ENCODE assay signal across 8 mouse cellular contexts in the genomic region with DNA sequence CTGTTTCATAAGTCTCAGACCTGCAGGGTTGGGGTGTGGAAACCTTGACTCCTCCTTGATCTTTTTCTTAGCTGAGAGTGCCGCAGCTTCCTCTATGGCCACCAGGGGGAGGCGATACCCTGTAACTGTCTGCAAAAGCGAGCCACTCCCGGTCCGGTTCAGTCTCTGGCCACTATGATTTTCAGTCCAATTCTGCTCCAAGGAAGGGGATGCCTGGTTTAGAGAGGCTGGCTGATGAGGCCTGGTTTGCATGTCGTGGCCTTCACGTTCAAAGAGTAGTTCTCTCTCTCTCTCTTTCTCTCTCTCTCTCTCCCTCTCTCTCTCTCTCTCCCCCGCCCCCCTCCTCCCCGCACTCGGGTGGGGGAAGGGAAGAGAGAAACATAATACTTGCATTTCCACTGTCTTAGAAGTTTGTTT.
A peak's percentile ranks its signal among the peaks of the same experiment; 100 is the strongest.
DNase-seq lines count a peak whose midpoint lies in the region; ATAC-seq lines count a peak whose summit lies in the region.

No protein-coding gene starts in this region.

- H3K9me3 ChIP-seq in hindbrain, embryonic 14.5 days (ENCODE audit: control insufficient read depth, low read length), result no peaks in the 10 kb centered on the region

- H3K27me3 ChIP-seq in hindbrain, embryonic 14.5 days (ENCODE audit: control insufficient read depth, insufficient read depth, low read length), result no peaks in the 10 kb centered on the region

- peak overlapping the region; percentile 58 for H3K4me2 ChIP-seq in hindbrain, embryonic 14.5 days (replicated peaks)

- under 1% methylated on average over 8 of the region's 10 CpGs for WGBS in hindbrain, embryonic 14.5 days

- 0 out of 2 replicates have a peak, but pooled peaks cover 7% of the 10 kb centered on the region for H3K4me1 ChIP-seq in hindbrain, embryonic 14.5 days (replicated peaks; ENCODE audit: control insufficient read depth, insufficient read depth, low read length)

- peak; percentile 95 for DNase-seq in R1 (ENCODE audit: low read depth, low spot score)
- peak; percentile 86 to 89 for DNase-seq in cerebellum, postnatal 25 days
- DNase-seq in frontal cortex, postnatal 25 days (ENCODE audit: low spot score in 2 of 2), result peak; percentile 49 to 58
- peak; percentile 81 for DNase-seq in hindbrain, embryonic 14.5 days (ENCODE audit: low spot score)
- DNase-seq in layer of hippocampus, postnatal 36 days, result peak; percentile 68 to 69
- peak; percentile 84 for DNase-seq in lung, postnatal 25 days (ENCODE audit: low spot score)
- DNase-seq in retina, adult 2 months (ENCODE audit: low read depth, low spot score), result peak; percentile 20
- peak; percentile 84 for DNase-seq in thymus, postnatal 25 days

- ATAC-seq in hindbrain, embryonic 14.5 days (ENCODE audit: low FRiP score), result peak; percentile 85

- H3K4me3 ChIP-seq in hindbrain, embryonic 14.5 days (replicated peaks; ENCODE audit: low read length), result peak overlapping the region; percentile 32

- H3K27ac ChIP-seq in hindbrain, embryonic 14.5 days, result no peak overlapping the region

- H3K36me3 ChIP-seq in hindbrain, embryonic 14.5 days (replicated peaks; ENCODE audit: control insufficient read depth, insufficient read depth), result no peaks in the 10 kb centered on the region

- peak overlapping the region; percentile 44; the same call in 1 of the 2 replicates for H3K9ac ChIP-seq in hindbrain, embryonic 14.5 days

Comparison
In these comparisons a context has a peak if more than half of its experiments do, and no peak if none do; other contexts are left out.
1. DNase-seq: peak in every context shown above with its lines; median percentile 95 in R1; 88 in cerebellum, postnatal 25 days; 84 in lung, postnatal 25 days; 84 in thymus, postnatal 25 days; 81 in hindbrain, embryonic 14.5 days; 68 in layer of hippocampus, postnatal 36 days; 54 in frontal cortex, postnatal 25 days; 20 in retina, adult 2 months.